In genomic region chr2:74602483-74602882, GRCm38 (mm10) we compare ENCODE assay signal across 40 mouse cellular contexts. TPM values are rescaled to one million over a fixed set of nuclear protein-coding genes. Genes with fewer than 3 reads are reported as not detected.
"Had no signal": no experiment of that assay in that cellular context is flagged by ENCODE, and none has a peak within 500 bp of the region (broad histone marks: within the 10 kb centered on the region; RNA-seq: fewer than 3 reads in every experiment).

No protein-coding gene starts in this region.

- DNase-seq: left cerebral cortex, postnatal 4 days; liver; liver, embryonic 13.5 days; liver, postnatal 0 days; lung, adult 18-20 months; lung, adult 2 months; lung, embryonic 14.5 days; lung, postnatal 10 days; lung, postnatal 14 days; lung, postnatal 36 days; lung, postnatal 4 days; midbrain, embryonic 14.5 days had no signal

- H3K27me3 ChIP-seq: limb, embryonic 12.5 days; limb, embryonic 13.5 days; limb, embryonic 15.5 days; liver, embryonic 12.5 days; liver, embryonic 13.5 days; liver, embryonic 15.5 days; lung, embryonic 15.5 days; midbrain, embryonic 12.5 days; midbrain, embryonic 13.5 days; midbrain, embryonic 15.5 days; neural tube, embryonic 12.5 days had no signal

- H3K27ac ChIP-seq: limb, embryonic 10.5 days; limb, embryonic 12.5 days; limb, embryonic 13.5 days; limb, embryonic 15.5 days; liver, embryonic 12.5 days; liver, embryonic 13.5 days; liver, embryonic 14.5 days; liver, embryonic 15.5 days; lung, embryonic 15.5 days; macrophage; midbrain, embryonic 10.5 days; midbrain, embryonic 12.5 days; midbrain, embryonic 13.5 days; midbrain, embryonic 15.5 days; neural tube, embryonic 12.5 days had no signal

- H3K9ac ChIP-seq: limb, embryonic 12.5 days; limb, embryonic 13.5 days; limb, embryonic 15.5 days; liver, embryonic 12.5 days; liver, embryonic 13.5 days; liver, embryonic 14.5 days; liver, embryonic 15.5 days; liver, postnatal 0 days; lung, embryonic 14.5 days; lung, embryonic 15.5 days; midbrain, embryonic 12.5 days; midbrain, embryonic 13.5 days; midbrain, embryonic 15.5 days; neural tube, embryonic 12.5 days had no signal

- H3K4me1 ChIP-seq: limb, embryonic 15.5 days; liver, embryonic 12.5 days; liver, embryonic 13.5 days; liver, embryonic 15.5 days; lung, embryonic 15.5 days; midbrain, embryonic 12.5 days; midbrain, embryonic 13.5 days; midbrain, embryonic 15.5 days; neural tube, embryonic 12.5 days had no signal

- H3K36me3 ChIP-seq: limb, embryonic 10.5 days; limb, embryonic 12.5 days; limb, embryonic 13.5 days; limb, embryonic 15.5 days; liver, embryonic 12.5 days; liver, embryonic 13.5 days; liver, embryonic 15.5 days; lung, embryonic 15.5 days; midbrain, embryonic 10.5 days; midbrain, embryonic 12.5 days; midbrain, embryonic 13.5 days; midbrain, embryonic 15.5 days; neural tube, embryonic 12.5 days had no signal

- H3K9me3 ChIP-seq: limb, embryonic 10.5 days; limb, embryonic 12.5 days; limb, embryonic 15.5 days; liver, embryonic 12.5 days; liver, embryonic 13.5 days; liver, embryonic 15.5 days; lung, embryonic 15.5 days; midbrain, embryonic 10.5 days; midbrain, embryonic 12.5 days; midbrain, embryonic 13.5 days; midbrain, embryonic 15.5 days; neural tube, embryonic 12.5 days had no signal

- H3K4me3 ChIP-seq: limb, embryonic 10.5 days; limb, embryonic 12.5 days; limb, embryonic 13.5 days; limb, embryonic 15.5 days; liver, embryonic 12.5 days; liver, embryonic 13.5 days; liver, embryonic 15.5 days; lung, embryonic 15.5 days; megakaryocyte, embryonic 14.5 days; midbrain, embryonic 10.5 days; midbrain, embryonic 12.5 days; midbrain, embryonic 13.5 days; midbrain, embryonic 15.5 days; myocyte; neural tube, embryonic 12.5 days had no signal

RNA-seq across cellular contexts. Expression of gene Evx2, which starts 56.9 kb away (rescaled TPM):
- total RNA-seq: left cerebral cortex, postnatal 10 days; left cerebral cortex, postnatal 14 days; left cerebral cortex, postnatal 25 days; left cerebral cortex, postnatal 36 days; left cerebral cortex, postnatal 4 days; liver, adult 2 months; megakaryocyte progenitor cell, adult 5-6 weeks; megakaryocyte, adult 5-6 weeks; megakaryocyte-erythroid progenitor cell, adult 5-6 weeks; monocyte, adult 5-6 weeks had no signal
- polyA plus RNA-seq: liver, adult 2 months; liver, embryonic 12.5 days; liver, embryonic 13.5 days; liver, embryonic 15.5 days; liver, embryonic 16.5 days; liver, postnatal 0 days; lung, adult 2 months; lung, embryonic 14.5 days; lung, embryonic 15.5 days; lung, embryonic 16.5 days; lung, postnatal 0 days; macrophage; myocyte had no signal
